ENCODE assay signal across 29 mouse cellular contexts in genomic region chr6:72312198-72312597, GRCm38 (mm10). TPM values are rescaled to one million over a fixed set of nuclear protein-coding genes. Genes with fewer than 3 reads are reported as not detected.
A peak's percentile ranks its signal among the peaks of the same experiment; 100 is the strongest.
DNase-seq lines count a peak whose midpoint lies in the region; TF ChIP-seq lines count a peak whose summit lies in the region.
"Had no signal": no experiment of that assay in that cellular context is flagged by ENCODE, and none has a peak within 500 bp of the region (broad histone marks: within the 10 kb centered on the region; RNA-seq: fewer than 3 reads in every experiment).

No protein-coding gene starts in this region.

- no peak for TF ChIP-seq RAD21 in MEL (IDR thresholded peaks at IDR 0.05; ENCODE audit: low read depth, low read length)

- TF ChIP-seq CTCF in gastrocnemius, adult 2 months (IDR thresholded peaks at IDR 0.05): no peak
- TF ChIP-seq CTCF in lung, adult 2 months (IDR thresholded peaks at IDR 0.05; ENCODE audit: insufficient read depth, low read length): no peak
- TF ChIP-seq CTCF in MEL (IDR thresholded peaks at IDR 0.05 in 2 of 3, conservative IDR thresholded peaks at IDR 0.05 in 1 of 3; ENCODE audit: control insufficient read depth in 1 of 3, insufficient read depth in 1 of 3, low read depth in 2 of 3, low read length in 3 of 3, poor library complexity in 1 of 3, severe bottlenecking in 1 of 3): no peak

- TF ChIP-seq EP300 in MEL (IDR thresholded peaks at IDR 0.05; ENCODE audit: low read depth in 1 of 2, low read length in 2 of 2): no peak

- TF ChIP-seq POLR2A in lung, adult 2 months (IDR thresholded peaks at IDR 0.05; ENCODE audit: borderline replicate concordance, extremely low read depth, low read depth, low read length): peak; percentile 35; the same call in 1 of the 2 replicates
- TF ChIP-seq POLR2A in MEL (IDR thresholded peaks at IDR 0.05; ENCODE audit: control insufficient read depth in 1 of 2, insufficient read depth in 1 of 2, low read depth in 1 of 2, low read length in 2 of 2, poor library complexity in 1 of 2): no peak

- intact Hi-C loops in gastrocnemius, adult 2 months (cut with DNase I): no loop called here
- intact Hi-C loops in gastrocnemius, postnatal 14 days (cut with DNase I; ENCODE audit: low total_unique reads): no loop called here

- no peak for DNase-seq in gastrocnemius, adult 2 months
- DNase-seq in gastrocnemius, postnatal 14 days: no peak
- no peak for DNase-seq in lung, adult 2 months
- DNase-seq in lung, postnatal 14 days: no peak
- DNase-seq in MEL (ENCODE audit: low read depth, low spot score): no peak
- DNase-seq in right cerebral cortex, postnatal 10 days (ENCODE audit: low spot score in 2 of 2): no peak
- DNase-seq: adrenal gland, adult 2 months; adrenal gland, postnatal 10 days; adrenal gland, postnatal 25 days; B cell, adult 2 months; cerebellum, adult 11 months; cerebellum, adult 18-20 months; cerebellum, adult 8-10 months; cerebellum, adult 9-11 months; cerebellum, postnatal 14 days; cerebellum, postnatal 36 days; embryo, embryonic 11 days had no signal

- peak overlapping the region; percentile 77; the same call in 1 of the 2 replicates for H3K27ac ChIP-seq in gastrocnemius, adult 2 months
- no peak overlapping the region for H3K27ac ChIP-seq in MEL (ENCODE audit: control insufficient read depth, low read depth, low read length)
- H3K27ac ChIP-seq: embryonic facial prominence, embryonic 13.5 days; embryonic facial prominence, embryonic 15.5 days; forebrain, embryonic 10.5 days; forebrain, embryonic 12.5 days had no signal

- H3K9ac ChIP-seq in MEL (ENCODE audit: control insufficient read depth, low read depth, low read length, poor library complexity, severe bottlenecking): no peak overlapping the region
- H3K9ac ChIP-seq: embryonic facial prominence, embryonic 13.5 days; embryonic facial prominence, embryonic 15.5 days; forebrain, embryonic 12.5 days had no signal

- H3K36me3 ChIP-seq in MEL (ENCODE audit: control insufficient read depth in 1 of 2, insufficient read depth in 2 of 2, low read length in 2 of 2): no peaks in the 10 kb centered on the region; a peak in 2 of 4 replicates

- no peaks in the 10 kb centered on the region for H3K27me3 ChIP-seq in MEL (ENCODE audit: control insufficient read depth in 1 of 2, insufficient read depth in 2 of 2, low read length in 2 of 2)
- H3K27me3 ChIP-seq: CH12.LX; embryonic facial prominence, embryonic 13.5 days; embryonic facial prominence, embryonic 15.5 days; forebrain, embryonic 12.5 days had no signal

- no peak overlapping the region for H3K4me3 ChIP-seq in gastrocnemius, adult 2 months
- no peak overlapping the region for H3K4me3 ChIP-seq in lung, adult 2 months (replicated peaks; ENCODE audit: extremely low read depth, low read depth, low read length)
- no peak overlapping the region for H3K4me3 ChIP-seq in MEL (ENCODE audit: control insufficient read depth in 1 of 2, insufficient read depth in 1 of 2, low read depth in 2 of 2, low read length in 2 of 2)
- H3K4me3 ChIP-seq: embryonic facial prominence, embryonic 13.5 days; embryonic facial prominence, embryonic 15.5 days; erythroblast, embryonic 14.5 days; forebrain, embryonic 10.5 days; forebrain, embryonic 12.5 days had no signal

- H3K79me2 ChIP-seq in MEL (ENCODE audit: control insufficient read depth, insufficient read depth, low read length, poor library complexity): no peaks in the 10 kb centered on the region

- 87% methylated on average over 3 of the region's 3 CpGs for WGBS in lung, adult 2 months

- no peaks in the 10 kb centered on the region for H3K4me1 ChIP-seq in lung, adult 2 months (ENCODE audit: control insufficient read depth, insufficient read depth, low read length)
- no peaks in the 10 kb centered on the region for H3K4me1 ChIP-seq in MEL (ENCODE audit: control insufficient read depth in 1 of 2, insufficient read depth in 2 of 2, low read length in 2 of 2)
- H3K4me1 ChIP-seq: embryonic facial prominence, embryonic 13.5 days; embryonic facial prominence, embryonic 15.5 days; forebrain, embryonic 10.5 days; forebrain, embryonic 12.5 days had no signal

- H3K9me3 ChIP-seq in MEL (replicated peaks; ENCODE audit: insufficient read depth, low read length): no peaks in the 10 kb centered on the region
- H3K9me3 ChIP-seq: embryonic facial prominence, embryonic 13.5 days; embryonic facial prominence, embryonic 15.5 days; forebrain, embryonic 10.5 days; forebrain, embryonic 12.5 days; G1E had no signal

TF ChIP-seq in MEL, 35 proteins besides CTCF, POLR2A, EP300 and RAD21:
- TF ChIP-seq POLR2AphosphoS2 (IDR thresholded peaks at IDR 0.05; ENCODE audit: low read length): peak; percentile 53; the same call in 1 of the 2 replicates
- TF ChIP-seq POLR2AphosphoS5 (IDR thresholded peaks at IDR 0.05; ENCODE audit: borderline replicate concordance, low read depth, low read length): no peak
- no peak for TF ChIP-seq MAX (IDR thresholded peaks at IDR 0.05; ENCODE audit: low read length)
- TF ChIP-seq ETS1 (IDR thresholded peaks at IDR 0.05; ENCODE audit: low read depth, low read length): no peak
- TF ChIP-seq USF2 (IDR thresholded peaks at IDR 0.05; ENCODE audit: borderline replicate concordance in 1 of 2, insufficient read depth in 1 of 2, low read depth in 1 of 2, low read length in 2 of 2): no peak
- TF ChIP-seq RCOR1 (IDR thresholded peaks at IDR 0.05; ENCODE audit: low read depth, low read length): no peak

RNA-seq across cellular contexts. Expression of gene Sftpb, which starts 7.8 kb away (rescaled TPM):
- total RNA-seq in gastrocnemius, adult 2 months (2021): not detected
- total RNA-seq in gastrocnemius, postnatal 14 days (2021): not detected
- 5,575 and 7,301 TPM in 2 replicates for polyA plus RNA-seq in lung, adult 2 months (2012; rRNA removed)
- total RNA-seq in MEL (2012; rRNA removed): not detected in 2 replicates
- polyA plus RNA-seq in MEL (2012; ENCODE audit: insufficient read depth in 1 of 2, insufficient read length in 2 of 2, low read depth in 1 of 2, low replicate concordance in 2 of 2, missing spikeins in 1 of 2): not detected
- total RNA-seq: adrenal gland, adult 2 months; adrenal gland, postnatal 25 days; adrenal gland, postnatal 4 days; CH12.LX; common myeloid progenitor, adult 5-6 weeks; G1E had no signal
- polyA plus RNA-seq: CD4-positive, CD25-positive, alpha-beta regulatory T cell, adult 4 months; embryonic facial prominence, embryonic 11.5 days; embryonic facial prominence, embryonic 15.5 days; erythroblast, embryonic 14.5 days; forebrain, embryonic 10.5 days; forebrain, embryonic 12.5 days; forebrain, embryonic 14.5 days; G1E had no signal

RNA-seq across cellular contexts. Expression of gene Usp39, which starts 32.8 kb away (rescaled TPM):
- total RNA-seq in gastrocnemius, adult 2 months (2021): 10 to 100 TPM; 16.4 to 18.4 TPM
- 10 to 100 TPM; 16.7 to 17.2 TPM for total RNA-seq in gastrocnemius, postnatal 14 days (2021)
- polyA plus RNA-seq in lung, adult 2 months (2012; rRNA removed): 20.0 and 21.8 TPM in 2 replicates
- 106 and 113 TPM in 2 replicates for total RNA-seq in MEL (2012; rRNA removed)
- 100 to 1,000 TPM in 1 of 2 experiments, not detected in 1; 103 TPM for polyA plus RNA-seq in MEL (2012; ENCODE audit: insufficient read depth in 1 of 2, insufficient read length in 2 of 2, low read depth in 1 of 2, low replicate concordance in 2 of 2, missing spikeins in 1 of 2)

RNA-seq across cellular contexts. Expression of gene 0610030E20Rik, which starts 34.9 kb away (rescaled TPM):
- total RNA-seq in gastrocnemius, adult 2 months (2021): 10 to 100 TPM; 10.1 to 11.7 TPM
- 10 to 100 TPM; 11.4 TPM for total RNA-seq in gastrocnemius, postnatal 14 days (2021)
- polyA plus RNA-seq in lung, adult 2 months (2012; rRNA removed): 19.3 and 21.3 TPM in 2 replicates
- total RNA-seq in MEL (2012; rRNA removed): 13.8 and 14.2 TPM in 2 replicates
- 10 to 100 TPM in 1 of 2 experiments, not detected in 1; 28.5 TPM for polyA plus RNA-seq in MEL (2012; ENCODE audit: insufficient read depth in 1 of 2, insufficient read length in 2 of 2, low read depth in 1 of 2, low replicate concordance in 2 of 2, missing spikeins in 1 of 2)

RNA-seq across cellular contexts. Expression of gene Tmem150a, which starts 43.0 kb away (rescaled TPM):
- total RNA-seq in gastrocnemius, adult 2 months (2021): 10 to 100 TPM; 21.0 to 24.2 TPM
- total RNA-seq in gastrocnemius, postnatal 14 days (2021): 10 to 100 TPM in 1 of 2 experiments, 1 to 10 TPM in 1; 9.1 to 12.5 TPM
- 60.7 and 71.8 TPM in 2 replicates for polyA plus RNA-seq in lung, adult 2 months (2012; rRNA removed)
- total RNA-seq in MEL (2012; rRNA removed): 0.15 and 0.16 TPM in 2 replicates
- 1 to 10 TPM in 1 of 2 experiments, not detected in 1; 2.5 TPM for polyA plus RNA-seq in MEL (2012; ENCODE audit: insufficient read depth in 1 of 2, insufficient read length in 2 of 2, low read depth in 1 of 2, low replicate concordance in 2 of 2, missing spikeins in 1 of 2)
- total RNA-seq: common myeloid progenitor, adult 5-6 weeks had no signal

RNA-seq across cellular contexts. Expression of gene Rnf181, which starts 54.6 kb away (rescaled TPM):
- 10 to 100 TPM; 24.9 to 26.6 TPM for total RNA-seq in gastrocnemius, adult 2 months (2021)
- total RNA-seq in gastrocnemius, postnatal 14 days (2021): 10 to 100 TPM; 31.2 to 31.7 TPM
- 96.8 and 123 TPM in 2 replicates for polyA plus RNA-seq in lung, adult 2 months (2012; rRNA removed)
- total RNA-seq in MEL (2012; rRNA removed): 47.2 and 50.7 TPM in 2 replicates
- polyA plus RNA-seq in MEL (2012; ENCODE audit: insufficient read depth in 1 of 2, insufficient read length in 2 of 2, low read depth in 1 of 2, low replicate concordance in 2 of 2, missing spikeins in 1 of 2): 100 to 1,000 TPM; 107 to 268 TPM
